Mouse (Mus musculus) embryonic fibroblast, embryonic 13.5 days (primary cell): ENCODE data around the gene Cdkal1.

Experiments
- CTCF ChIP-seq: IDR thresholded peaks from 2 replicates; pipeline ENCODE4 v1.5.1; 2011; ENCODE audit warnings: mild to moderate bottlenecking, control low read depth, low read length, moderate library complexity, borderline replicate concordance; ENCODE audit not compliant: insufficient read depth
- POLR2A ChIP-seq: IDR thresholded peaks from 2 replicates; pipeline ENCODE4 v1.6.1; 2011; ENCODE audit warnings: low read depth, mild to moderate bottlenecking, control low read depth, low read length, moderate library complexity

DNA sequence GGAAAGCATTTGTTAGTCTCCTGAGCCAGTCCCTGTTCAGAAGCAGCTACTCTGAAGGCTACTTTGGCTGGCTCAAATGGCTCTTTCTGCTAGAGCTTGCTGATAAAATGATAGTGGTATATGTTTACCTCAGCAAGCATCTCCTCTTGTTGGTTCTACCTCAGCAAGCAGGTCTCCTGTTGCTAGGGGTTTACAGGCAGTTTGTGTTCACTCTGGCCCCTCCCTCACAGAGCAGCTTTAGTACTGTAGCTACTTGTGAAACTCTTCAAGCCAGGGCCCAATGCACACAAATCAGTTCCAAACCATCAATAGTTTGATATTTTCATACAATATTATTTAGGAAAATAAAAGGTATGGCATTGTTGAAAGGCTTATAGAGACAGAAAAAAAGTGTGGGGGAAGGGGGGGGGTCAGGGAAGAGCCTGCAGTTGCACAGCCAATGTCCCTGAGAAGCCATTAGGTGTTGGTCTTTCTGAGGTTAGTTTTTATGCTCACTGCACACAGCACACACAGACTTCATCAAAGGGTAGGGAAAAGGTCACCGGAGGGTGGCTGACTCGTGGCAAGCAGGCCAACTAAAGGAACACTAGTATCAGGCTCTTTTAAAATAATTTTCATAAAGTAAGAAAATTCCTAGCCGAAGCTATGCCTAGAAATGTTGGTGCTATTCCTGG lies 499.9 kb downstream of the Cdkal1 start:
- TF ChIP-seq POLR2A (no peak), CTCF (no peak)
